Mouse (Mus musculus) neural tube, embryonic 15.5 days (tissue): Measurements from ENCODE around the gene Mmp17. TPM values are rescaled to one million over a fixed set of nuclear protein-coding genes. Genes with fewer than 3 reads are reported as not detected.
"Not testable (repeated sequence)": the region's sequence is repeated elsewhere in the genome, so short reads cannot be mapped to it uniquely, and the experiment has no call there.

Experiments
- ATAC-seq: fragments of 200-750 bp; cut with Nextera tagmentation; 2 replicates; pipeline ENCODE4 v1.8.0; 2017; ENCODE audit warnings: mild to moderate bottlenecking, moderate TSS enrichment, moderate library complexity; ENCODE audit not compliant: low FRiP score
- H3K27ac ChIP-seq: fragments of 300-500 bp; sonication (generic); replicated peaks from 2 replicates; pipeline ENCODE4 v1.5.1; 2015; ENCODE audit warnings: mild to moderate bottlenecking, inconsistent platforms
- H3K27me3 ChIP-seq: fragments of 300-500 bp; sonication (generic); replicated peaks from 2 replicates; pipeline ENCODE4 v1.6.1; 2015; ENCODE audit warnings: inconsistent platforms
- H3K36me3 ChIP-seq: fragments of 300-500 bp; sonication (generic); 2 replicates; pipeline ENCODE4 v1.6.1; 2015; ENCODE audit warnings: inconsistent platforms
- H3K4me1 ChIP-seq: fragments of 300-500 bp; sonication (generic); 2 replicates; pipeline ENCODE4 v1.6.1; 2015; ENCODE audit warnings: inconsistent platforms
- H3K4me2 ChIP-seq: fragments of 300-500 bp; sonication (generic); 2 replicates; pipeline ENCODE4 v1.6.1; 2015; ENCODE audit warnings: inconsistent platforms, mild to moderate bottlenecking, moderate library complexity
- H3K4me3 ChIP-seq: fragments of 300-500 bp; sonication (generic); replicated peaks from 2 replicates; pipeline ENCODE4 v1.5.1; 2015; ENCODE audit warnings: mild to moderate bottlenecking, inconsistent platforms
- H3K9ac ChIP-seq: fragments of 300-500 bp; sonication (generic); replicated peaks from 2 replicates; pipeline ENCODE4 v1.6.1; 2015; ENCODE audit warnings: mild to moderate bottlenecking, inconsistent platforms
- H3K9me3 ChIP-seq: fragments of 300-500 bp; sonication (generic); replicated peaks from 2 replicates; pipeline ENCODE4 v1.6.1; 2016; ENCODE audit warnings: inconsistent platforms
- WGBS: fragments of 180-500 bp; shearing (Covaris S2); methylation state at CpG from one replicate; pipeline ENCODE4 v1.1.7; 2015; ENCODE audit warnings: mixed read lengths; 5-methylcytosine and 5-hydroxymethylcytosine counted together
- polyA plus RNA-seq: library from polyadenylated mRNA; unstranded; fragments of >200 nt; fragmentation: Nextera tagmentation; extraction: Ambion mirVana; gene quantifications from 2 replicates; pipeline ENCODE4 v1.2.1, GENCODE M21; 2015

Mmp17 gene
- polyA plus RNA-seq, 1 experiment from 2014 or later = 12.0 TPM

DNA sequence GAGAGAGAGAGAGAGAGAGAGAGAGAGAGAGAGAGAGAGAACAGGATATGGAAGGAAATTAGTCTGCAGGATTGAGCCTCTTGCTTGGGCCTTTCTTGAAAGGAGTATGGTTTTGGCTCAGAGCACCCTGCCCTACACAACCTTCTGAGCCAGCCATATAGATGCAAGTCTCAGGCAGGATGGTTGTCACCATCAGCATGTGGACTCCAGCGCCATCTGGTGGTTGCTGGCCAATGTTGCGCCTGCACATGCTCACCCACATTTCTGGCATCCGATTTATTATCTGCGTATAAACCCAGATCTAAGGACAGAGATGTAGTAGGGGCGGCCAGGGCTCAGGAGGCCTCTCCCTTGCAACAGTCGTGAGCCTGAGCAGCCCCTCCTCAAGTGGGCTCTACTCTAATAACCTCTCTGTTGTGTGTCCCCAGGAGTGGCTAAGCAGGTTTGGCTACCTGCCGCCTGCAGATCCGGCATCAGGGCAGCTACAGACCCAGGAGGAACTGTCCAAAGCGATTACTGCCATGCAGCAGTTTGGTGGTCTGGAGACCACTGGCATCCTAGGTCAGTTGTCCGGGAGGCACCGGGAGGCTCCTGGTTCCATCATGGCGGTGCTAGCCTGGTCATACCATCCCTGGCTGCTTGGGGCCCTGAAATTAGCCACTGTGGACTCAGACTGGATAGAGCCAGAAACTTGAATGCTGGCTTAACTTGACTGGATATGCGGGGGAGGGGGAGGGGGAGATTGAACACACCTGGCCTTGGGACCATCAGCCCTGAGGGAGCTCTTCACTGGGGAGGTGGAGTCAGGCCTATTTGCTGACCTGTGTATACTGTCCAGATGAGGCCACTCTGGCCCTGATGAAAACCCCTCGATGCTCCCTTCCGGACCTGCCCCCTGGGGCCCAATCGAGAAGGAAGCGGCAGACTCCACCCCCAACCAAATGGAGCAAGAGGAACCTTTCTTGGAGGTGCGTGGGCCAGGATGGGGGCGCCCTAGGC lies 10.4 kb downstream of the Mmp17 start:
- ATAC-seq = peak; percentile 51; the same call in 1 of the 2 replicates
- Histone ChIP-seq H3K9me3 (no peaks in the 10 kb centered on the region), H3K4me3 (no peak overlapping the region), H3K4me2 (no peak overlapping the region), H3K36me3 (peaks cover 21% of the 10 kb centered on the region), H3K27me3 (no peaks in the 10 kb centered on the region), H3K27ac (no peak overlapping the region), H3K4me1 (peaks cover 23% of the 10 kb centered on the region), H3K9ac (no peak overlapping the region)
- 47% methylated on average over 19 of the region's 19 CpGs for WGBS

DNA sequence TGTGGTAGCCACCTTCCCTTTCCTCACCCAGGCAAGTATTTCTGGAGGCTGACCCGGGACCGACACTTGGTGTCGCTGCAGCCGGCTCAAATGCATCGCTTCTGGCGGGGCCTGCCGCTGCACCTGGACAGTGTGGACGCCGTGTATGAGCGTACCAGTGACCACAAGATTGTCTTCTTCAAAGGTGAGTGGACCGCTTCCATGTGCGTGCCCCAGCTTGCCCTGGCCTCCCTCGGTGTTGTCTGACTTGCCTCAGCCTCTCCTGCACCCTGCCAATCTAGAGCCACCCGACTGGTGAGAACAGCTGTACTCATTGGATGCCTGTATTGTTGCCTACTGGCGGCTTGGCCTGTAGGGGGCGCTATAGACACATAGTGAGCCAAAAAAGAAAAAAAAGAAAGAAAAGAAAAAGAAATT lies 18.1 kb downstream of the Mmp17 start:
- ATAC-seq = no peak
- Histone ChIP-seq H3K27me3 (no peaks in the 10 kb centered on the region), H3K4me1 (no peaks in the 10 kb centered on the region), H3K36me3 (peaks cover 38% of the 10 kb centered on the region), H3K4me2 (no peak overlapping the region), H3K9ac (no peak overlapping the region), H3K4me3 (no peak overlapping the region), H3K27ac (no peak overlapping the region), H3K9me3 (no peaks in the 10 kb centered on the region)
- whole genome bisulfite sequencing = 48% methylated on average over 16 of the region's 16 CpGs

DNA sequence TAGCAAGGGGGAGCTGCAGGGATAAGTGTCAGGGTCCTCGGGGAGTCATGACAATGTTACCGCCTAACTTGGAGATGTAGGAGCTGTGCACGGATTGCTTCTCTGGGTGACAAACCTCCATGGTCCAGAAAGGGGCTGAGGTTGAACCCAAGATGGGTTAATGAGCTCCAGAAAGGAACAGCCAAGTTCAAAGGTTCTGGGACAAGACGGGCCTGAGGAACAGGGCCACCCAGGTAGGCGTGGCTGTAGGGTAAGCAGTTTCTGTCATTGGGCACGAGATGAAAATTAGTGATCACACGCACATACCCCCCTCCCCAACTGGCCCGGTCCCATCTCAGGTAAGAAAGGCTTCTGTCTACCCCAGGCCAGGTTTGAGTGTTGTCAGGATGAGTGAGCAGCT lies 23.5 kb downstream of the Mmp17 start:
- H3K4me2 ChIP-seq = no peak overlapping the region
- no peaks in the 10 kb centered on the region for H3K27me3 ChIP-seq
- H3K27ac ChIP-seq = no peak overlapping the region
- no peak overlapping the region for H3K9ac ChIP-seq
- no peaks in the 10 kb centered on the region for H3K9me3 ChIP-seq
- WGBS = 89% methylated on average over 8 of the region's 8 CpGs
- H3K4me1 ChIP-seq = no peaks in the 10 kb centered on the region
- no peak for ATAC-seq
- H3K36me3 ChIP-seq = peaks cover 16% of the 10 kb centered on the region; the same call in 1 of the 2 replicates
- H3K4me3 ChIP-seq = no peak overlapping the region

DNA sequence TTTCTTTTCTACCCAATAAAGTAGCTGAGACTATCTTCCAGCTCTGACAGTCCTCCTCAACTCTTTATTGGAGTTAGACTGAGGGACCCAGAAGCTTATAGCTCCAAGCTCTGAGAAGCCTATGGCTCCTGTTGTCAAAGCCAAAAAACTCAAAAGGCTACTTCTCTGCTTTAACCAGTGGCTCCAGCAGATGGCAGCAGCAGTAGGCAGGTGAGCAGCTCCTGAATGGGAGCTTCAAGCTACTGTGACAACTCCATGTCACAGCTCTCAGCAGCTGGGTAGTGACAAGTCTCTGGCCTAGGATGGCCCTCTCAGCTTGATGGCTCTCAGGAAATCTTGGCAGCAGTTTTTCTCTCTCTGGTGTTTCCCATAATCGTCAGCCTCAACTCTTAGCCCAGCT lies 27.1 kb downstream of the Mmp17 start:
- Histone ChIP-seq H3K36me3 (no peaks in the 10 kb centered on the region; the same call in 1 of the 2 replicates), H3K4me1 (no peaks in the 10 kb centered on the region), H3K27me3 (no peaks in the 10 kb centered on the region), H3K27ac (no peak overlapping the region), H3K4me2 (no peak overlapping the region), H3K9me3 (no peaks in the 10 kb centered on the region), H3K9ac (no peak overlapping the region), H3K4me3 (no peak overlapping the region)
- peak; percentile 74 for ATAC-seq
- 14% methylated on average over 1 of the region's 1 CpGs for WGBS

- not testable (repeated sequence) for H3K27me3 ChIP-seq, H3K9me3 ChIP-seq, H3K36me3 ChIP-seq, ATAC-seq, H3K27ac ChIP-seq, H3K4me2 ChIP-seq, H3K4me1 ChIP-seq, H3K4me3 ChIP-seq, H3K9ac ChIP-seq
- WGBS = 62% methylated on average over 9 of the region's 9 CpGs
Observed at GRCm38 (mm10) chr5:129620600-129620999, 36.6 kb downstream of the Mmp17 start.

DNA sequence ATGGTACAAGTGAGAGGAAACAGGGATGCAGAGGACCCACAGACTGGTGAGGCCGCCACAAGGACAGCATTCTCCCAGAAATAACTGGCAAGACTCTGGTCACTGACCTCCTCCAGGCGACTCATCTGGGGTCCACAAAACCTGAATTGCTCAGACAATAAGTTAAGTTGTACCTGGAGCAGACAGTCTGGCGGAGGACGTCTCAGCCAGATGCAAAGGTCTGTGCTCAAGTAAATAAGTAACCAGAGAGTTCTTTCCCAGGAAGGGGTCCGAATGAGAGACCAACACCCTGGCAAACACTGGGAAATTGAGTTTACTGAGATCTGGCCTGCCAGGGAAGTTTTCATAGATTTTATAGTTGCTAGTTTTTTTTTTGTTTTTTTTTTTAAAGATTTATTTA lies 37.4 kb downstream of the Mmp17 start:
- H3K4me3 ChIP-seq = no peak overlapping the region
- H3K27me3 ChIP-seq = no peaks in the 10 kb centered on the region
- no peak overlapping the region for H3K27ac ChIP-seq
- H3K36me3 ChIP-seq = no peaks in the 10 kb centered on the region
- H3K9me3 ChIP-seq = no peaks in the 10 kb centered on the region
- no peaks in the 10 kb centered on the region for H3K4me1 ChIP-seq
- H3K4me2 ChIP-seq = no peak overlapping the region
- no peak overlapping the region for H3K9ac ChIP-seq
- ATAC-seq = no peak
- 85% methylated on average over 5 of the region's 5 CpGs for WGBS

GRCm38 (mm10) chr5:129626099-129626498 lies 42.1 kb downstream of the Mmp17 start:
- ATAC-seq = no peak
- 91% methylated on average over 6 of the region's 6 CpGs for WGBS
- H3K4me1 ChIP-seq = no peaks in the 10 kb centered on the region
- no peak overlapping the region for H3K4me2 ChIP-seq
- no peak overlapping the region for H3K9ac ChIP-seq
- no peak overlapping the region for H3K27ac ChIP-seq
- H3K36me3 ChIP-seq = no peaks in the 10 kb centered on the region
- no peak overlapping the region for H3K4me3 ChIP-seq
- no peaks in the 10 kb centered on the region for H3K9me3 ChIP-seq
- H3K27me3 ChIP-seq = no peaks in the 10 kb centered on the region

DNA sequence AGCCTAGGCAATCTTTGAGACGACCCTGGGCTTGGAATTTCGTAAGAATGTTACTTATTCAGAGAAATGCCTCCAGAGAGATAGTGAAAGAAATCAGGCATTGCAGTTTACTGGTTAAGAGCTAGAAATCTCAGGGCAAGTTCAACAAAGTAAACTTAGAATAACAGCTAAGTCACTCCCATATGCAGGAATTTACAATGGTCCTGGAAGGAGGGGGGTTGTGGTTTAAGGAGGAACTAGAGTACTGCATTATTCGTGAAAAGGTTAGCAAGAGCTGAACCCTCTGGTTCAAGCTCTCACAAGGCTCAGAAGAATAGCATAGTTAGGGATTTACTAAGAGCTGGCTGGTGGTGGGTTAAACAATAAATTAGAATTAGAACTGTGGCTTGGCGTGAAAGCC lies 42.6 kb downstream of the Mmp17 start:
- not testable (repeated sequence) for H3K27me3 ChIP-seq, H3K9ac ChIP-seq, H3K4me3 ChIP-seq, H3K4me2 ChIP-seq, H3K27ac ChIP-seq, H3K9me3 ChIP-seq, H3K36me3 ChIP-seq, H3K4me1 ChIP-seq, ATAC-seq
- 86% methylated on average over 4 of the region's 4 CpGs for WGBS

DNA sequence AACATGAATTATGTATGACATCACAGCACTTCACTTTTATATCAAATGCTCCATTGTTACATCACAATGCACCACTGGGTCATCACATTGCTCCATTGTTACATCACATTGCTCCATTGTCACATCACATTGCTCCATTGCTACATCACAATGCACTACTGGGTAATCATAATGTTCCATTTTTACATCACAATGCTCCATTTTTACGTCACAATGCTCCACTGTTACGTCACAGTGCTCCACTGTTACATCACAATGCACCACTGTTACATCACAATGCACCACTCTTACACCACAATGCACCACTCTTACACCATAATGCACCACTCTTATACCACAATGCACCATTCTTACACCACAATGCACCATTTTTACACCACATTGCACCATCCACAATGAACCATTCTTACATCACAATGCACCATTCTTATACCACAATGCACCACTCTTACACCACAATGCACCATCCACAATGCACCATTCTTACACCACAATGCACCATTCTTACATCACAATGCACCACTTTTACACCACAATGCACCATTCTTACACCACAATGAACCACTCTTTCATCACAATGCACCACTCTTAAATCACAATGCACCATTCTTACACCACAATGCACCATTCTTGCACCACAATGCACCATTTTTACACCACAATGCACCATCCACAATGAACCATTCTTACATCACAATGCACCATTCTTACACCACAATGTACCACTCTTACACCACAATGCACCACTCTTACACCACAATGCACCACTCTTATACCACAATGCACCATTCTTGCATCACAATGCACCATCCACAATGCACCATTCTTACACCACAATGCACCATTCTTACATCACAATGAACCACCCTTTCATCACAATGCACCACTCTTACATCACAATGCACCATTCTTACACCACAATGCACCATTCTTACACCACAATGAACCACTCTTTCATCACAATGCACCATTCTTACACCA lies 48.6 kb downstream of the Mmp17 start:
- H3K4me1 ChIP-seq, H3K4me3 ChIP-seq, H3K9me3 ChIP-seq, ATAC-seq, H3K9ac ChIP-seq, H3K27me3 ChIP-seq, H3K27ac ChIP-seq, H3K4me2 ChIP-seq, H3K36me3 ChIP-seq: not testable (repeated sequence)
- 85% methylated on average over 2 of the region's 2 CpGs for WGBS

DNA sequence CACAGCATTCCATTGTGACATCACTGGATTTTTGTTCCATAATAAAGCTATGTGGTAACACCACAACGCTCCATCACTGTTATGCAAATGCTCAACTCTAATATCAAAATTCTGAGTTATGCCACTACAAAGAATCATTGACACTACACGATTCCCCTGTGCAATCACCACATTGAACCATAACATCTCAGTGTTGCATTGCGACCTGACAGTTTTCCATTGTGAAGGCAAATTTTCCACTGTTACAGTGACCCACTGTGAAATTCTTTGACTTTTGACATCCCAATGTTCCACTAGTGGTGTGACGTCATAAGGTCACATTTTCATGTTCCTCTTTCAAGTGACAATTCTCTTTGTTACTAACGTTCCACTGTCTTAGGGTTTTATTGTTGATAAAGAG lies 66.9 kb downstream of the Mmp17 start:
- no peak overlapping the region for H3K4me3 ChIP-seq
- no peak for ATAC-seq

GRCm38 (mm10) chr5:129657016-129657415 lies 73.0 kb downstream of the Mmp17 start:
- Histone ChIP-seq H3K27me3 (no peaks in the 10 kb centered on the region), H3K4me2 (no peak overlapping the region), H3K9ac (no peak overlapping the region), H3K27ac (no peak overlapping the region), H3K36me3 (peaks cover 53% of the 10 kb centered on the region), H3K4me3 (no peak overlapping the region), H3K9me3 (no peaks in the 10 kb centered on the region), H3K4me1 (no peaks in the 10 kb centered on the region)
- ATAC-seq = no peak
- 98% methylated on average over 10 of the region's 10 CpGs for WGBS

More for the DNA sequence above, 66.9 kb downstream of the Mmp17 start:
- no peaks in the 10 kb centered on the region for H3K4me1 ChIP-seq
- H3K9ac ChIP-seq = no peak overlapping the region
- H3K4me2 ChIP-seq = no peak overlapping the region
- H3K27me3 ChIP-seq = no peaks in the 10 kb centered on the region
- no peak overlapping the region for H3K27ac ChIP-seq
- 93% methylated on average over 5 of the region's 5 CpGs for WGBS
- H3K36me3 ChIP-seq = peaks cover 7% of the 10 kb centered on the region
- no peaks in the 10 kb centered on the region for H3K9me3 ChIP-seq
